Mouse (Mus musculus) neural tube, embryonic 12.5 days (tissue): Measurements from ENCODE around the gene Pank1. TPM values are rescaled to one million over a fixed set of nuclear protein-coding genes. Genes with fewer than 3 reads are reported as not detected.

Source experiments
- ATAC-seq: fragments of 200-750 bp; cut with Nextera tagmentation; 2 replicates; pipeline ENCODE4 v1.8.0; 2017; ENCODE audit warnings: low read depth, mild to moderate bottlenecking, moderate TSS enrichment, moderate library complexity; ENCODE audit not compliant: low FRiP score
- H3K27ac ChIP-seq: fragments of 300-500 bp; sonication (generic); 2 replicates; pipeline ENCODE4 v1.5.1; 2016
- H3K27me3 ChIP-seq: fragments of 300-500 bp; sonication (generic); replicated peaks from 2 replicates; pipeline ENCODE4 v1.6.1; 2016; ENCODE audit warnings: mild to moderate bottlenecking
- H3K36me3 ChIP-seq: fragments of 300-500 bp; sonication (generic); 2 replicates; pipeline ENCODE4 v1.6.1; 2016; ENCODE audit warnings: mild to moderate bottlenecking
- H3K4me1 ChIP-seq: fragments of 300-500 bp; sonication (generic); 2 replicates; pipeline ENCODE4 v1.6.1; 2016
- H3K4me2 ChIP-seq: fragments of 300-500 bp; sonication (generic); replicated peaks from 2 replicates; pipeline ENCODE4 v1.6.1; 2016; ENCODE audit warnings: mild to moderate bottlenecking
- H3K4me3 ChIP-seq: fragments of 300-500 bp; sonication (generic); 2 replicates; pipeline ENCODE4 v1.5.1; 2016
- H3K9ac ChIP-seq: fragments of 300-500 bp; sonication (generic); 2 replicates; pipeline ENCODE4 v1.6.1; 2016; ENCODE audit warnings: mild to moderate bottlenecking
- H3K9me3 ChIP-seq: fragments of 300-500 bp; sonication (generic); 2 replicates; pipeline ENCODE4 v1.6.1; 2016; ENCODE audit warnings: mild to moderate bottlenecking
- WGBS: fragments of 180-500 bp; shearing (Covaris S2); methylation state at CpG from one replicate; pipeline ENCODE4 v1.1.7; 2016; 5-methylcytosine and 5-hydroxymethylcytosine counted together
- polyA plus RNA-seq: library from polyadenylated mRNA; unstranded; fragments of >200 nt; fragmentation: Nextera tagmentation; extraction: Ambion mirVana; gene quantifications from 2 replicates; pipeline ENCODE4 v1.2.1, GENCODE M21; 2016

Pank1 gene
- polyA plus RNA-seq, 1 experiment from 2014 or later: 9.9 TPM

- no peaks in the 10 kb centered on the region for H3K4me1 ChIP-seq
- no peaks in the 10 kb centered on the region for H3K27me3 ChIP-seq
- 92% methylated on average over 7 of the region's 7 CpGs for WGBS
- H3K4me2 ChIP-seq: no peak overlapping the region
- no peak overlapping the region for H3K4me3 ChIP-seq
- H3K36me3 ChIP-seq: no peaks in the 10 kb centered on the region
- ATAC-seq: no peak
- H3K9me3 ChIP-seq: no peaks in the 10 kb centered on the region
- no peak overlapping the region for H3K27ac ChIP-seq
- no peak overlapping the region for H3K9ac ChIP-seq
These were observed 22.0 kb upstream of the Pank1 start for GRCm38 (mm10) chr19:34901266-34901665.

- Histone ChIP-seq H3K36me3 (no peaks in the 10 kb centered on the region), H3K9ac (no peak overlapping the region), H3K27ac (no peak overlapping the region), H3K4me2 (no peak overlapping the region), H3K4me3 (no peak overlapping the region), H3K4me1 (no peaks in the 10 kb centered on the region), H3K27me3 (no peaks in the 10 kb centered on the region), H3K9me3 (no peaks in the 10 kb centered on the region)
- WGBS: 92% methylated on average over 4 of the region's 4 CpGs
- no peak for ATAC-seq
These were observed 19.7 kb upstream of the Pank1 start for GRCm38 (mm10) chr19:34898941-34899340.

DNA sequence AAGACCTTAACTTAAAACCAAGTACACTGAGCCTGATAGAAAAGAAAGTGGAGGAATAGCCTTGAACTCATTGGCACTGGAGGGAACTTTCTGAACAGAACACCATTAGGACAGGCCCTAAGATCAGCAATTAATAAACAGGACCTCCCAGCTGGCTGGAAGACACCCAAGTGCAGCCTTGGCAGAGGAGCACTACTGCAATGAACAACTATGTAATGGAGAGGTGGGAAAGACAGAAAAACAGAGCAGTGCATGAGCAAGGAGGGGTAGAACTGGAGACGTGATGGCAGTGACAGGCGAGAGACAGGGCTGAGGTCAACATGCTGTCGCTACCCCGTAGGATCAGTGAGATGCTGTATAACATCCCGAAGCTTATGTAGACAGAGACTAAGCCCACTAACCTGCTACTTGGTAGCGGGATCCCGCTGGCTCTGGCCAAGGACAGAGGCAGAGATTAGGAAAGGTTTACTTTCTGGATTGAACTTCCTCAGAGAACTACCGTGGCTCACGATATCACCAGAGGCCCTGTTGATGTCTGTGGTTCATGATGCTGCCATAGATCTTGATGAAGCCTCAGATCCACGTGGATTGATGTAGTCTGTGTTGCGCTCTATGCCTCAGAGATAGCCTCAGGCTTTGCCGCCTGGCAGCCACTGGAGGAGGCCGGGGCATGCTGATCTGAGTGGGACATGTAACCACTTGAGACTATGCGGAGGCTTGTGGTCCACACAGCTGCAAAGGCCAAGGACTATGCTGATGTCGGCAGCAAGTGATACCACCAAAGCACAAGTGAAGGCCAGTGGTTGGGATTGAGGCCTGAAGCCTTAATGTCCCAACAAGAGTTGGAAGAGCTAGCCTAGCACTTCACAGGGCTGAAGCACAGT lies 18.1 kb upstream of the Pank1 start:
- WGBS: 92% methylated on average over 15 of the region's 15 CpGs
- Histone ChIP-seq H3K27ac (no peak overlapping the region), H3K4me2 (no peak overlapping the region)

GRCm38 (mm10) chr19:34895082-34895481 lies 15.8 kb upstream of the Pank1 start:
- Histone ChIP-seq H3K27me3 (no peaks in the 10 kb centered on the region), H3K4me2 (no peak overlapping the region), H3K4me1 (no peaks in the 10 kb centered on the region), H3K36me3 (no peaks in the 10 kb centered on the region), H3K9ac (no peak overlapping the region), H3K4me3 (no peak overlapping the region), H3K9me3 (no peaks in the 10 kb centered on the region), H3K27ac (no peak overlapping the region)
- no peak for ATAC-seq
- 86% methylated on average over 4 of the region's 4 CpGs for WGBS

More for the DNA sequence above, 18.1 kb upstream of the Pank1 start:
- Histone ChIP-seq H3K27me3 (no peaks in the 10 kb centered on the region), H3K9ac (no peak overlapping the region), H3K9me3 (no peaks in the 10 kb centered on the region), H3K4me1 (no peaks in the 10 kb centered on the region), H3K4me3 (no peak overlapping the region), H3K36me3 (no peaks in the 10 kb centered on the region)
- ATAC-seq: no peak

DNA sequence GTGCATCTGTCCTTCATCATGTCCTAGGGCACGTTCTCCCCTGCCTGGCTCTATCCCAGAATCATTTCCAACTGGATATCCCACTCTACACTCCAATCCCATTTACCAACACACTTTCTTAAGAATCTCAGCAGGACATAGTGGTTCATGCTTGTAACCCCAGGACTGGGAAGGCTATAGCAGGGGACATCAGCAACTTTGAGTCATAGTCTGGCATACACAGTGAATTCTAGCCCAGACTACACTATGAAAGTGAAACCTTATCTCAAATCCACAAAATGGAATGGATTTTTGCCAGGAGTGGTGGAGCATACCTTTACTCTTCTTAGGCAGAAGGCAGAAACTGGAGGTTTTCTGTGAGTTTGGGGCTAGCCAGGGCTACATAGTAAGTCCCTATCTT lies 12.3 kb upstream of the Pank1 start:
- Histone ChIP-seq H3K9me3 (no peaks in the 10 kb centered on the region), H3K36me3 (no peaks in the 10 kb centered on the region), H3K4me3 (no peak overlapping the region), H3K9ac (no peak overlapping the region), H3K4me1 (no peaks in the 10 kb centered on the region), H3K4me2 (no peak overlapping the region), H3K27me3 (no peaks in the 10 kb centered on the region), H3K27ac (no peak overlapping the region)
- WGBS: 98% methylated on average over 1 of the region's 1 CpGs
- ATAC-seq: no peak

DNA sequence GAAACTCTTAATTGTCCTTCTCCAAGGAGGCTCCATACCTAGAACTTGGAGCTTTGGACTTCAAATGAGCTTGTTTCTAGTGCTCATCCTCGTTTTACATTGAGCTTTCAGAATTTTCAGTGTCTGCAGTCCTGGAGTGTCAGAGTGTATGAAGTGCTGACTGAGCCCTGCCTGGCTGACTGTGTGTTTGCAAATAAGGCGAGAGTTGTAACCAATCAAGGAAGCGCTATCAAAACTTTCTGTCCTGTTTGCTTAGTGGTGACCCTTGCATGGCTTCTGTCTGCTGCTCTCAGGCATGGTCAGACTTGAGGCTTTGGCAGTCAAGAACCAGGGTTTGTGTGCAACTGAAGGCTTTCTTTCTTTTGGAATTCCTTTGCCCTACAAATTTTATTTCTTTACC lies 11.7 kb upstream of the Pank1 start:
- 78% methylated on average over 3 of the region's 3 CpGs for WGBS

DNA sequence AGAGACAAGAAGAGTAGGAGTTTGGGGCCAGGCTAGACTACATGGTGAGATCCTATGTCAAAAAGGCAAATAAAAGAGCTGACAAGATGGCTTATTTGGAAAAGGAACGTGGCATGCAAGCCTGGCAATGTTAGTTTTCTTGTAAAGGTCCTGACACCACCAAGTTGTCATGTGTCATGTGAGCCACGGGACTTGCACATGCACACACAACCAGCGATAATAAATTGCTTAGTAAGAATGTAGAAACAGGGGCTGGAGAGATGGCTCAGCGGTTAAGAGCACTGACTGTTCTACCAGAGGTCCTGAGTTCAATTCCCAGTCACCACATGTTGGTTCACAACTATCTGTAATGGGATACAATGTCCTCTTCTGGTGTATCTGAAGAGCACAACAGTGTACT lies 7.1 kb upstream of the Pank1 start:
- 86% methylated on average over 4 of the region's 4 CpGs for WGBS
- H3K4me2 ChIP-seq: no peak overlapping the region
- no peak overlapping the region for H3K27ac ChIP-seq
- no peaks in the 10 kb centered on the region for H3K36me3 ChIP-seq
- no peaks in the 10 kb centered on the region for H3K27me3 ChIP-seq
- no peaks in the 10 kb centered on the region for H3K4me1 ChIP-seq
- no peaks in the 10 kb centered on the region for H3K9me3 ChIP-seq
- no peak for ATAC-seq
- no peak overlapping the region for H3K9ac ChIP-seq
- no peak overlapping the region for H3K4me3 ChIP-seq

More for the DNA sequence above, 11.7 kb upstream of the Pank1 start:
- Histone ChIP-seq H3K27me3 (no peaks in the 10 kb centered on the region), H3K4me3 (no peak overlapping the region), H3K36me3 (no peaks in the 10 kb centered on the region), H3K4me1 (no peaks in the 10 kb centered on the region), H3K4me2 (no peak overlapping the region), H3K9me3 (no peaks in the 10 kb centered on the region), H3K9ac (no peak overlapping the region), H3K27ac (no peak overlapping the region)
- ATAC-seq: no peak

- Histone ChIP-seq H3K9me3 (no peaks in the 10 kb centered on the region), H3K27ac (no peak overlapping the region), H3K36me3 (no peaks in the 10 kb centered on the region), H3K4me3 (no peak overlapping the region), H3K4me1 (peaks cover 4% of the 10 kb centered on the region), H3K27me3 (no peaks in the 10 kb centered on the region), H3K4me2 (no peak overlapping the region), H3K9ac (no peak overlapping the region)
- ATAC-seq: no peak
- WGBS: 86% methylated on average over 3 of the region's 3 CpGs
These were observed 4.4 kb upstream of the Pank1 start for GRCm38 (mm10) chr19:34883526-34884224.

DNA sequence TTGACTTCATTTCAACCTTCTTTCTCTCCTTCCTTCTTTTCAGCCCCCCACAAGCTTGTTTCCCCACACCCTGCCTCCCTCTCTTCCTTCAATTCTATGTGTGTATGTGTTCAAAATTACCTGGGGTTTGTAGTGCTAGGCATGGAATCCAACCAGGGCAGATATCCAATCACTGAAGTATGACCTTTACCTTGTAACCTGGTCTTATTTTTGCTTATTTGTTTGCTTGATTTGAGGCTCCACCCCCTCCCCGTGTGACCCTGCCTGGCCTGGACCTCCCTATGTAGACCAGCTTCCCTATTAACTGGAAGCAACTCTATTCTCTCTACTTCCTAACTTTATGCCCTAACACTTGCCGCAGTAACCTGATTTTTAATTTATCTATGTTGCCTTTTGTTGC lies 3.2 kb upstream of the Pank1 start:
- WGBS: 84% methylated on average over 2 of the region's 2 CpGs

GRCm38 (mm10) chr19:34881160-34881559 lies 1.9 kb upstream of the Pank1 start:
- H3K9ac ChIP-seq: no peak overlapping the region

More for the DNA sequence above, 3.2 kb upstream of the Pank1 start:
- no peak overlapping the region for H3K4me3 ChIP-seq
- peaks cover 4% of the 10 kb centered on the region for H3K4me1 ChIP-seq
- no peak for ATAC-seq
- H3K36me3 ChIP-seq: no peaks in the 10 kb centered on the region
- H3K27ac ChIP-seq: no peak overlapping the region
- no peaks in the 10 kb centered on the region for H3K9me3 ChIP-seq
- H3K27me3 ChIP-seq: no peaks in the 10 kb centered on the region
- H3K9ac ChIP-seq: no peak overlapping the region
- no peak overlapping the region for H3K4me2 ChIP-seq

GRCm38 (mm10) chr19:34879624-34880023 lies 369 bp upstream of the Pank1 start:
- WGBS: 21% methylated on average over 6 of the region's 6 CpGs
- no peaks in the 10 kb centered on the region for H3K36me3 ChIP-seq
- no peak for ATAC-seq
- no peak overlapping the region for H3K27ac ChIP-seq
- H3K4me1 ChIP-seq: peaks cover 4% of the 10 kb centered on the region
- peak overlapping the region; percentile 94 for H3K9ac ChIP-seq
- peak overlapping the region; percentile 89 for H3K4me3 ChIP-seq
- H3K9me3 ChIP-seq: no peaks in the 10 kb centered on the region
- H3K4me2 ChIP-seq: peak overlapping the region; percentile 77
- no peaks in the 10 kb centered on the region for H3K27me3 ChIP-seq

More at GRCm38 (mm10) chr19:34881160-34881559, 1.9 kb upstream of the Pank1 start:
- no peak overlapping the region for H3K4me3 ChIP-seq
- no peaks in the 10 kb centered on the region for H3K27me3 ChIP-seq
- H3K4me1 ChIP-seq: peaks cover 4% of the 10 kb centered on the region
- no peaks in the 10 kb centered on the region for H3K36me3 ChIP-seq
- no peaks in the 10 kb centered on the region for H3K9me3 ChIP-seq
- ATAC-seq: no peak
- no peak overlapping the region for H3K27ac ChIP-seq
- H3K4me2 ChIP-seq: no peak overlapping the region
- 80% methylated on average over 5 of the region's 5 CpGs for WGBS

- H3K4me2 ChIP-seq: peak overlapping the region; percentile 77
- no peaks in the 10 kb centered on the region for H3K27me3 ChIP-seq
- H3K27ac ChIP-seq: peak overlapping the region; percentile 96
- peaks cover 4% of the 10 kb centered on the region for H3K4me1 ChIP-seq
- peak; percentile 95 for ATAC-seq
- peak overlapping the region; percentile 94 for H3K9ac ChIP-seq
- under 1% methylated on average over 45 of the region's 45 CpGs for WGBS
- H3K4me3 ChIP-seq: peak overlapping the region; percentile 89
- H3K9me3 ChIP-seq: no peaks in the 10 kb centered on the region
- H3K36me3 ChIP-seq: no peaks in the 10 kb centered on the region
These were observed 1.2 kb downstream of the Pank1 start for GRCm38 (mm10) chr19:34877898-34878602.
